Mouse (Mus musculus): ENCODE measurements around the gene Mlxipl.

The Mlxipl gene

GRCm38 (mm10) chr5:135078482-135078810 lies 11.2 kb upstream of the Mlxipl start:
- DNase-seq (ENCODE audit: low read depth, low spot score): no peak

DNA sequence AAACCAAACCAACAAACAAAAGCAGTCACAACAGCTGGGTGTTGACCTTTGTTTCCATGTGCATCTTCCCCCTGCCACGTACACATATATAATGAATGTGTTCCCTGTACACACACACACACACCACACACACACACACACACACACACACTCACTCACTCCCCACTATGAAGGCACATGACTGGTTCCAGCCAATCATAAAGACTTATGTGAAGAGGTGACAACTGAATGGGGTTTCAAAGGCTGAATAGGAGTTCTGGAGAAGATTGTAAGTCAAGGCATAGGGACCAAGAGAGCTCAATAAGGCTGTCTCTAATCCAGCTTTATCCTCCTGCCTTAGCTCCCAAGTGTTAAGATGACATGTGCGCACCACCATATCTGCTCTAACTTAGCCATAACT lies 10.1 kb upstream of the Mlxipl start:
- no peak for DNase-seq (ENCODE audit: low read depth, low spot score)

- no peak for DNase-seq (ENCODE audit: low read depth, low spot score)
These were observed 9.2 kb upstream of the Mlxipl start for GRCm38 (mm10) chr5:135080539-135080938.

- no peak for DNase-seq (ENCODE audit: low read depth, low spot score)
These were observed 2.8 kb upstream of the Mlxipl start for GRCm38 (mm10) chr5:135086871-135087270.

DNA sequence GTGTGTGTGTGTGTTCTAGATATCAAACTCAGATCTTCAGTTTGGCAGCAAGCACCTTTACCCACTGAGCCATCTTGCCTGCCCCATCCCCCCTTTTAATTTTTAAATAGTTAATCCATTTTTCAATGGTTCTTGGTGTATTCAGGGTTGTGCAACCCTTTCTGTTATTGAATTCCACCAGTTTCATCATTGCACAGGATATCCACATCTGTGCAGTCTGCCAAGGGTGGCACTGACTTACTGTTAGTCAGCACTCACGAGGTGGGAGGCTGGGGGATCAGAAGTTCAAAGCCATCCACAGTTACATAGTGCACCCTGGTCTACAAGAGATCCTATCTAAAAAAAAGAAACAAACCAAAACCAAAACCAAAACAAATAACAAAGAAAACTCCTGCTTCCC lies 11.3 kb downstream of the Mlxipl start:
- no peak for DNase-seq (ENCODE audit: low read depth, low spot score)

DNA sequence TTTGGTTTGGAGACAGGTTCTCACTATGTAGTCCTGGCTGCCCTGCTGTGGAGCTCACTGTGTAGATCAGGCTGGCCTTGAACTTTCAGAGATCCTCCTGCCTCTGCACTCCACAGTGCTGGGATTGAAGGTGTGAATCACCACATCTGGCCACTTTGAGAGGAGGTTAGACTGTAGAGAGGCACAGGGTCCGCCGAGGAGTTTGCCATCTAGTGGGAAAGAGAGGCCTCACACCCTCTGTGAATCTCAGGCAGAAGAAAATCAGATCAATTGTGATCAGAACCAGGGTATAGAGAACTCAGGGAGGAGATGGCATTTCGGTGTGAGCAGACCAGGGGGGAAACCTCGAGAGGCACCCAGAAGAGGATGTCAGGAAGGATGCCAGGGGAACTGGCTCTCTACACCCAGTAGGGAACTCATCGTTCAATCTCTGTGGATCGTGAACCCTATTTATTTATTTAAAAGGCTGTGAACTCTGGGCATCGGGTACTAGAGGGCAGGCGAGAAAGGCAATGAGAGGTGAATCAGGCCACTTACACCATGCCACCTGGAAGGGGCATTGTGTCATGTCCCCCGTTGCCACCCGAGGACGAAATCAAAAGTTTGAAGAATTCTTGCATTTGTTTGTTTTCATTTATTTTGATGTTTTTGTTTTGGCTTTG lies 14.4 kb downstream of the Mlxipl start:
- DNase-seq (ENCODE audit: low read depth, low spot score): peak; percentile 42

- peak; percentile 87 for DNase-seq (ENCODE audit: low read depth, low spot score)
These were observed 17.1 kb downstream of the Mlxipl start for GRCm38 (mm10) chr5:135106758-135107256.

DNA sequence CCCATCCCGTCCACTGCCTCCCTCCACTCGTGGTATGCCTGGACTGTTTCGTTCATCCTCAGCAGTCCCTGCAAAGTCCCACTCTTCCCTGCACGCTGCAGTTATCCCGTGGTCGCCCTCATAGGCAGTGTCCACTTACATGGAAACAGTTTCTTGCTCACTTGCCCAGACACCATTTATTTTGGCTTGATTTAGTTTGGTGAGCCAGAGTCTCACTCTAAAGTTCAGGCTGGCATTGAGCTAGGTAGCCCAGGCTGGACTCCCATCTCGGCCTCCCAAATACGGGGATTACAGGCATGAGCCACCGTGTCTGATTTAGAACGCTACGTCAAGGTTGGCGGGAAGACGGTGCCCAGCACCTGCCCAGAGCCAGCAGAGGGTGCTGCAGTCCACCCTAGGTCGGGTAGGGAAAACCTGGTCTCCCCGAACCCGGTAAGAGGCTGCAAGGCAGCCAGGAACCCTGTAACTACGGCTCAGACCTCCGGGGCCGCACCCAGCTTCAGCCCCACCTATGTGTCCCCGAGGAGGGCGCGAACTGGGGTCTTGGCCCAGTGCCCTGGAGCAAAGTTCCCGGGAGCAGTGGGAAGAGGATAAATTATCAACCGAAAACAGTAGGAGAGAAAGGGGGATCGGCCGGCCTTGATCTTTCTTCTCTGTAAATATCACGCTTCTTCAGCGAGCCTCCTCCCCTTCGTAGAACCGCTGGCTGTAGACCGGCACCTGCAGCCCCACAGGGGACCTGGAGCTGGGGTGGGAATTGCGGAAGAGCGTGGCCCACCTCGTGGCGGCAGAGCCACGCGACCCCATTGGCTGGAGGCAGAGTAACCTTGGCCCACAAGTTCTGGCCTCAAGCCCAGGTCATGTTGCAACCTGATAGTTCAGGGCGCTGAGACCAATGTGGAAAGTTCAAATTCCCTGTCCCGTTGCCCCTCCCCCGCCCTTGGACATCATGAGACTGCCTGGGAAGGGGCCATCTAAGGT lies 18.1 kb downstream of the Mlxipl start:
- DNase-seq (ENCODE audit: low read depth, low spot score): peak; percentile 57

GRCm38 (mm10) chr5:135109017-135109416 lies 19.3 kb downstream of the Mlxipl start:
- no peak for DNase-seq (ENCODE audit: low read depth, low spot score)

GRCm38 (mm10) chr5:135109426-135109825 lies 19.7 kb downstream of the Mlxipl start:
- DNase-seq (ENCODE audit: low read depth, low spot score): no peak

DNA sequence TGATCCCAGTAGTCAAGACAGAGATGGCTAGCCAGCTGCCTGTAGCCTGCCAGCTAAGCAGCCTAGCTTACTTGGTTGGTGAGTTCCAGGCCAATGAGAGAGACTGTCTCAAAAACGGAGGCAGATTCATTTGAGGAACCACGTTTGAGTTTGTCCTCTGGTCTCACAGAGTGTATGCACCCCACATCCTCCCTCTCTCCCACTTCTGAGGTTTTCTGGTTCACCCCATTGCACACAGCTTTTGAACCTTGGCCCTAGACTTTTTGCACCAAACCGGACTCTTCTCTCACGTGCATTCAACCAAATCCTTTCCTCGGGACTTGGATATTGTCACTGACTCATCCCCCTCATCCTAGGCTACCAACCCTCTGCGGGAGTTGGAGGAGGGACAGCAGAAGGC lies 20.3 kb downstream of the Mlxipl start:
- no peak for DNase-seq (ENCODE audit: low read depth, low spot score)

DNA sequence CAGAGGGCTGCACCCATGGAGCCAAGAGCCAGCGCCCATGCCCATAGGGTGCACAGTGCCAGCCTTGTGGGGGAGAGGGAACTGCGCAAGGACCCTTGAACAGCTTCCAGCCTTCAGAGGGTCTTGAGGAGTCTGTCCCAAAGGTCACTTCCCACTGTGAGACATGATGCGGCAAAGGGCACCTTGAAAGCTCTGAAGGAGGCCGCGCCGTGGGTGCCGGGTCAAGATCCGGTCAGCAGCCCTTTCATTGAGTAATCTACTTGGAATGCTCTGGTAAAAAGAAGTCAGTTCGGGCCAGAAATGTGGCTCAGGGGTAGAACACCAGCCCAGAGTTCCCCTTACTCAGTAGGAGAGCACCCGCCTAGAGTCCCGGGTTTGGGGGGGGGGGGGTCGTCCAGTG lies 24.1 kb downstream of the Mlxipl start:
- DNase-seq (ENCODE audit: low read depth, low spot score): no peak

DNA sequence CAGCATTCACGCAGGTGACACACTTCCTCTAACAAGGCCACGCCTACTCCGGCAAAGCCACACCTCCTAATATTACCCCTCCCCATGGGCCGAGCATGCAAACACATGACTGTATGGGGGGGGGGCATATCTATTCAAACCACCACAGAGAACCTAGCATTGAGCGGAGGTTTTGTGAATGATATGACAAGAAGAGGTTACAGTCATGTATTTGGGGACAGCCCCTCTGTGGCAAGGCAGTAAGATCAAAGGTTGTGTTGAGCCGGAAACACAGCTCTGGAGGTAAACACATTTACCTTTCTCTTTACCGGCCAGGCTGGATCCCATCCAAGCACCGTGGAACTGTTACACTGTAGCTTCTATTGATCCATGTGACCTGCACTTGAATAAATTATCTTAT lies 25.6 kb downstream of the Mlxipl start:
- peak; percentile 88 for DNase-seq (ENCODE audit: low read depth, low spot score)

- peak; percentile 65 for DNase-seq (ENCODE audit: low read depth, low spot score)
These were observed 28.9 kb downstream of the Mlxipl start for GRCm38 (mm10) chr5:135118589-135119081.

DNA sequence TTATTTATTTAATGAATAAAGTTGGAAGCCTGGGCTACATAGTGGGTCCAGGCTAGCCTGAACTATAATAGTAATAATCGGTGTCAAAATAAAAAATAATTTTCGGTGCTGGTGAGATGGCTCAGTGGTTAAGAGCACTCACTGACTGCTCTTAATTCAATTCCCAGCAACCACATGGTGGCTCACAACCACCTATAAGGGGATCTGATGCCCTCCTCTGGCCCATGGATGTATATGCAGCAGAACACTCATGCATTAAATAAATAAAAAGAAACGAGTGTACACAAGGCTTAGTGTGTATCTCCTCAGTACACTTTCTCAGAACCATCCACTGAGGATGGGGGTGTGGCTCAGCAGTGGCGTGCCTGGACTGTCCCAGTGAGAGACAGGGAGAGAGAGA lies 31.1 kb downstream of the Mlxipl start:
- no peak for DNase-seq (ENCODE audit: low read depth, low spot score)

GRCm38 (mm10) chr5:135126121-135126520 lies 36.4 kb downstream of the Mlxipl start:
- DNase-seq (ENCODE audit: low read depth, low spot score): no peak

- DNase-seq (ENCODE audit: low read depth, low spot score): no peak
These were observed 38.0 kb downstream of the Mlxipl start for GRCm38 (mm10) chr5:135127669-135128068.

- DNase-seq (ENCODE audit: low read depth, low spot score): no peak
These were observed 40.1 kb downstream of the Mlxipl start for GRCm38 (mm10) chr5:135129747-135130146.

DNA sequence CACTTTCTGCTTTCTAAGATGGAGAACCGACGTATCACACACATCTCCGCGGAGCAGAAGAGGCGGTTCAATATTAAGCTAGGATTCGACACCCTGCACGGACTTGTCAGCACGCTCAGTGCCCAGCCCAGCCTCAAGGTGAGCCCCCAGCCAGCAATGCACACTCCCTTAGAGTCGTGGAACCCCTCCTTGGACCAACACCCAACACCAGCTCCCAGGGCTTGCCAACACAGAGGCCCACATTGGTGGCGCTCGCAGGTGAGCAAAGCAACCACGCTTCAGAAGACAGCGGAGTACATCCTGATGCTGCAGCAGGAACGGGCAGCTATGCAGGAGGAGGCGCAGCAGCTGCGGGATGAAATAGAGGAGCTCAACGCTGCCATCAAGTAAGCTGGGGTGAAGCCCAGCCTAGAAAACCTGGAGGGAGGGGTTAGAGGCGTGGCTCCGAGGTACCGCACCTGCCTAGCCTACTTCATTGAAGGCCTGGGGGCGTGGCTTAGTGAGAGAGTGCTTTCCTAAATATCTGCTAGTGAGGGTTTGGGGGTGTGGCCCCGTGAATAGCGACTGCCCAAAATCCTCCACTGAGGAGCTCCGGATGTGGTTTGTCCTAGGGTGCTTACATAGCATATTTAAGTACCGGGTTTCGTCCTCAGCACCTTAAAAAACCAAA lies 44.2 kb downstream of the Mlxipl start:
- peak; percentile 89 for DNase-seq (ENCODE audit: low read depth, low spot score)

GRCm38 (mm10) chr5:135134534-135134933 lies 44.8 kb downstream of the Mlxipl start:
- DNase-seq (ENCODE audit: low read depth, low spot score): peak; percentile 41

DNA sequence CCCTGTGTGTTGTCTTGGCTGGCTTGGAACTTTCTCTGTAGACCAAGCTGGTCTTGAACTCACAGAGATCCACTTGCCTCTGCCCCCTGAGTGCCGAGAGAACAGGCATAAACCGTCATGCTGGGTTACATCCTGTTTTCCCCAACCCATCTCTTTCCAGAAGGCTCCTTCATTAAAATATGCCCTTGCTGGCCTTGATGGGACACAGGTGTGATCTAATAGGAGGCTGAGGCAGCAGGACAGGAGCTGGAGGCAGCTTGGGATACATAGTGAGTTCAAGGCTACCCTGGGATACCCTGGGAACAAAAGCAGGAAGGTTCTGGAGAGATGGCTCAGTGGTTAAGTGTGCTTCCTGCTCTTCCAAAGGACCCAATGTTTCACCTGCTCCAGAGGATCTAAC lies 50.2 kb downstream of the Mlxipl start:
- DNase-seq (ENCODE audit: low read depth, low spot score): no peak

GRCm38 (mm10) chr5:135144469-135144868 lies 54.8 kb downstream of the Mlxipl start:
- DNase-seq (ENCODE audit: low read depth, low spot score): no peak

Data from CD4-positive helper T cell, adult 2 months (primary cell).